Comparison of ENCODE assay signal across 26 mouse cellular contexts in the genomic region with DNA sequence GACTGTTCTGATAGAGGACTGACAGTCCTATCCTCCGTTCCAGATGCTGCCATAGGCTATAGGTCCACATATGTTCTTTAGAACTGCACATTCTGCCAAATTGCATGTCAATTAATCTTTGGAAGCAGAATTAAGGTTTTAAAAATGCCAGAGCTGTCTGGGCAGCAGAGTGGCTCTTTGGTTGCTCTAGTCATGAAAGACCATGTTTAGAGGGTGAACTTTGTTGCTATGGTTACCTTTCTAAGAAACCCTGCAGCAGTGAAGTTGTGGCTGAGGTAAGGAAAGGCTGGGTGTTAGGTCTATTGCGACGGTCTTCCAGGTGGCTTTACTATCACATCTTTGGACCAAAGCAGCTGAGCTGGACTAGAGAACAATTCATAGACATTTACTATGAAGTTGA.
DNase-seq lines count a peak whose midpoint lies in the region; ATAC-seq and TF ChIP-seq lines count a peak whose summit lies in the region.
"Had no signal": no experiment of that assay in that cellular context is flagged by ENCODE, and none has a peak within 500 bp of the region (broad histone marks: within the 10 kb centered on the region; RNA-seq: fewer than 3 reads in every experiment).

No protein-coding gene starts in this region.

- no peaks in the 10 kb centered on the region for H3K4me1 ChIP-seq in hindbrain, embryonic 16.5 days (ENCODE audit: control insufficient read depth, insufficient read depth, low read depth, low read length)
- H3K4me1 ChIP-seq in hindbrain, embryonic 10.5 days (replicated peaks) = peaks cover 24% of the 10 kb centered on the region
- no peaks in the 10 kb centered on the region for H3K4me1 ChIP-seq in midbrain, postnatal 0 days (ENCODE audit: insufficient read depth, low read length)
- H3K4me1 ChIP-seq: embryonic facial prominence, embryonic 12.5 days had no signal

- no peaks in the 10 kb centered on the region for H3K9me3 ChIP-seq in hindbrain, embryonic 16.5 days (ENCODE audit: control insufficient read depth, low read length)
- no peaks in the 10 kb centered on the region for H3K9me3 ChIP-seq in hindbrain, embryonic 10.5 days
- no peaks in the 10 kb centered on the region for H3K9me3 ChIP-seq in midbrain, postnatal 0 days (ENCODE audit: low read length)
- H3K9me3 ChIP-seq: embryonic facial prominence, embryonic 12.5 days; heart, embryonic 12.5 days; hindbrain, embryonic 15.5 days; limb, embryonic 12.5 days had no signal

- H3K36me3 ChIP-seq in hindbrain, embryonic 16.5 days (ENCODE audit: control insufficient read depth, insufficient read depth, low read length) = no peaks in the 10 kb centered on the region
- H3K36me3 ChIP-seq in hindbrain, embryonic 10.5 days = no peaks in the 10 kb centered on the region
- H3K36me3 ChIP-seq in midbrain, postnatal 0 days (ENCODE audit: insufficient read depth, low read length) = no peaks in the 10 kb centered on the region
- H3K36me3 ChIP-seq: embryonic facial prominence, embryonic 12.5 days; heart, embryonic 12.5 days; hindbrain, embryonic 15.5 days; limb, embryonic 12.5 days had no signal

- H3K9ac ChIP-seq in hindbrain, embryonic 16.5 days (ENCODE audit: low read depth, low read length) = no peak overlapping the region
- no peak overlapping the region for H3K9ac ChIP-seq in midbrain, postnatal 0 days (replicated peaks; ENCODE audit: low read length, poor library complexity, severe bottlenecking)
- H3K9ac ChIP-seq: embryonic facial prominence, embryonic 12.5 days; heart, embryonic 12.5 days; hindbrain, embryonic 15.5 days; limb, embryonic 12.5 days; liver, postnatal 0 days had no signal

- H3K27me3 ChIP-seq in hindbrain, embryonic 16.5 days (replicated peaks; ENCODE audit: control insufficient read depth, insufficient read depth, low read length) = no peaks in the 10 kb centered on the region
- peaks cover 28% of the 10 kb centered on the region for H3K27me3 ChIP-seq in hindbrain, embryonic 10.5 days (ENCODE audit: insufficient read depth, poor library complexity, severe bottlenecking)
- no peaks in the 10 kb centered on the region for H3K27me3 ChIP-seq in midbrain, postnatal 0 days (ENCODE audit: insufficient read depth, low read length)
- H3K27me3 ChIP-seq: embryonic facial prominence, embryonic 12.5 days; heart, embryonic 12.5 days; limb, embryonic 12.5 days had no signal

- no peak for TF ChIP-seq CTCF in midbrain, postnatal 0 days (IDR thresholded peaks at IDR 0.05)

- DNase-seq in embryo, embryonic 10.5 days (ENCODE audit: low spot score) = peak; percentile 30
- no peak for DNase-seq in embryo, embryonic 11 days
- DNase-seq in hindbrain, embryonic 10.5 days (ENCODE audit: low spot score) = no peak
- peak; percentile 2 for DNase-seq in R1 (ENCODE audit: low read depth, low spot score)
- peak; percentile 9 for DNase-seq in midbrain, postnatal 0 days (ENCODE audit: low spot score)
- DNase-seq in frontal cortex, postnatal 25 days (ENCODE audit: low spot score in 2 of 2) = no peak
- DNase-seq: adrenal gland, postnatal 25 days; cerebellum, adult 9-10 months; gastrocnemius, postnatal 25 days; heart, adult 18-20 months; heart, postnatal 10 days; kidney, postnatal 25 days; liver, postnatal 0 days; right cerebral cortex, postnatal 14 days; thymus, adult 2 months; thymus, postnatal 4 days had no signal

- WGBS in hindbrain, embryonic 16.5 days = 14% methylated on average over 3 of the region's 3 CpGs
- WGBS in hindbrain, embryonic 10.5 days = 38% methylated on average over 3 of the region's 3 CpGs
- WGBS in midbrain, postnatal 0 days = 28% methylated on average over 3 of the region's 3 CpGs

- no peak overlapping the region for H3K4me3 ChIP-seq in hindbrain, embryonic 16.5 days (ENCODE audit: low read length)
- no peak overlapping the region for H3K4me3 ChIP-seq in hindbrain, embryonic 10.5 days
- H3K4me3 ChIP-seq in midbrain, postnatal 0 days (ENCODE audit: low read depth, low read length) = no peak overlapping the region
- H3K4me3 ChIP-seq: embryonic facial prominence, embryonic 12.5 days; heart, embryonic 12.5 days; hindbrain, embryonic 15.5 days; layer of hippocampus, adult 2 months; limb, embryonic 12.5 days had no signal

- H3K27ac ChIP-seq in hindbrain, embryonic 16.5 days (ENCODE audit: low read depth, low read length) = no peak overlapping the region
- H3K27ac ChIP-seq in hindbrain, embryonic 10.5 days = no peak overlapping the region
- no peak overlapping the region for H3K27ac ChIP-seq in midbrain, postnatal 0 days (ENCODE audit: low read depth, low read length)
- H3K27ac ChIP-seq: embryonic facial prominence, embryonic 12.5 days; hindbrain, embryonic 15.5 days; layer of hippocampus, adult 2 months; limb, embryonic 12.5 days; stomach, postnatal 0 days had no signal

- ATAC-seq in hindbrain, embryonic 16.5 days = 0 out of 2 replicates have a peak, but pooled peaks have one; percentile 68
- ATAC-seq in midbrain, postnatal 0 days (ENCODE audit: low FRiP score) = no peak
- ATAC-seq: intestine, embryonic 16.5 days; liver, postnatal 0 days; lung, postnatal 0 days had no signal

- no peak overlapping the region for H3K4me2 ChIP-seq in hindbrain, embryonic 16.5 days (ENCODE audit: low read length)
- H3K4me2 ChIP-seq in midbrain, postnatal 0 days (ENCODE audit: low read depth, low read length, poor library complexity, severe bottlenecking) = no peak overlapping the region
- H3K4me2 ChIP-seq: embryonic facial prominence, embryonic 12.5 days; heart, embryonic 12.5 days; hindbrain, embryonic 15.5 days; limb, embryonic 12.5 days; liver, embryonic 11.5 days had no signal

Comparison
In these comparisons a context has a peak if more than half of its experiments do, and no peak if none do; other contexts are left out.
1. DNase-seq: peak in embryo, embryonic 10.5 days (single experiment), R1 (single experiment) and midbrain, postnatal 0 days (single experiment); none in embryo, embryonic 11 days (single experiment), hindbrain, embryonic 10.5 days (single experiment) and frontal cortex, postnatal 25 days (0 of 2).